Mouse (Mus musculus) adrenal gland, postnatal 4 days (tissue): ENCODE measurements around the gene Fcna. TPM values are rescaled to one million over a fixed set of nuclear protein-coding genes. Genes with fewer than 3 reads are reported as not detected.

Experiments
- DNase-seq, 2 experiments: peaks; one replicate each; pipeline ENCODE4 v3.0.0; 2021 to 2022; ENCODE audit warnings: low spot score in 2 of 2, mixed read lengths in 2 of 2
- long read RNA-seq, 2 experiments: library from polyadenylated mRNA; stranded (forward); transcript quantifications; one replicate each; pipeline ENCODE4 v2.0.0; 2021
- total RNA-seq, 2 experiments: library from RNA; stranded (reverse); gene quantifications; 2 replicates each; pipeline ENCODE4 v1.2.3; 2021

The Fcna gene
- 10 to 100 TPM; 10.2 to 14.4 TPM for total RNA-seq
- long read RNA-seq, experiment 1, transcript Fcna-201 (10 exons, 1,374 nt), result major isoform, 6 of 16 reads
- long read RNA-seq, experiment 1, partial matches to known transcripts, result 4 of 16 reads
- long read RNA-seq, experiment 1, other reads (novel, unspliced or antisense), result 6 of 16 reads
- long read RNA-seq, experiment 2, transcript Fcna-201 (10 exons, 1,374 nt), result major isoform, 11 of 15 reads
- long read RNA-seq, experiment 2, partial matches to known transcripts, result 1 of 15 reads
- long read RNA-seq, experiment 2, other reads (novel, unspliced or antisense), result 3 of 15 reads

DNA sequence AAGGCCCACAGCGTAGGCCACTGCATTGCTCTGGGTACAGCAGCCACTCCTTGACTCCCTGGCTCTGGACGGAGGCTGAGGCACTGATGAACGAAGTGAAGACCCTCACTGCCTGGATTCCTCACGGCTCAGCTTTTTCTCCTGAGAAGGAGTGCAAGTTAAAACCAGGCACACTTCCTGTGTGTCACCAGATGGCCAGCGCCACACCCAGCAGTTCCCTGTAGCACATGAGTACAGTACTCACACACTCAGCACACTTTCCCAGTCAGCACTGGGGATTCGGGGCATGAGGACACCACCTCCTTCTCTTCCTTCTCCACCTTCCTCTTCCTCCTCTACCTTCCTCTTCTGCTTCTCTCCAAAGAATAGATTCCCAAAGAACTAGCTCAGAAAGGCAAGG lies at the start of gene Fcna:
Gene Fcna (minus strand): TSS at position 220 of the 400 bp plus-strand sequence.
- no peak for DNase-seq

DNA sequence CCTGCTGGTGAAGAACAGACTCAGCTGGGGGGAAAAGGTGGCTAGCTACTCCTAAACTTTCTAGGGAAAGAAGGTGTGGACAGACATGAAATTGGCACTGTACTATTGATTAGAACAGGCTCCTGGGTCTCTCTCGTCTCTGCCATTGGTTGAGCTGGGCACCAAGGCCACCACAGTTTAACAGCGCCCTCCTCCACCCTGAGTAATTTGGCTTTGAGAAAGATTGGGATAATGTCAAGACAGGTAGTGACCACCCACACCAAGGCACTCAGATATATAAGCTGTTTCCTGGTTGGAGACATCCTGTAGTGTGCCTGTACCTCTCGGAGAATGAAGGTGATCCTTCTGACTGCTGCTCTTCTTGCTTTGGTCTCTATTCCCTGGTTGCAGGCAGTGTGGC lies 48.7 kb upstream of the Fcna start, which contains the start of gene Lcn6:
Gene Lcn6 (plus strand): TSS at position 301 of the 400 bp plus-strand sequence.
- DNase-seq, result no peak

DNA sequence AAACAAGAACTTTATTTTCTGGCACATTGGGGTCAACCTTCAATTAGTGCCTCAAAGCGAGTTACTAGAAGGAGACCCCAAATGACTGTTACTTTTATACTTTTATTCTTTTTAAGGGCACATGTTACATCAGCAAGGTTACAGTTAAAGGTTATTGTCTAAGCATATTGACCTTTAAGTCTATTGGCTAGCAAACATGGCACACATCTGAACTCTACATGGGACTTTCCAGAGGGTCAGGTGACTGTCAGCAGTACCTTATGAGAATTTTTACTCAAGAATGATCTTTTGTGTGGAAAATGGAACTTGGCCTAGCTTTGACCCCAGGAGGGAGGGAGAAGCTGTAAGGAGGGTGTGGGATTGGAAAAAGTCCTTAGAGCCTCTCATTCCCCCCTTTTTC lies 38.7 kb upstream of the Fcna start:
- no peak for DNase-seq

DNA sequence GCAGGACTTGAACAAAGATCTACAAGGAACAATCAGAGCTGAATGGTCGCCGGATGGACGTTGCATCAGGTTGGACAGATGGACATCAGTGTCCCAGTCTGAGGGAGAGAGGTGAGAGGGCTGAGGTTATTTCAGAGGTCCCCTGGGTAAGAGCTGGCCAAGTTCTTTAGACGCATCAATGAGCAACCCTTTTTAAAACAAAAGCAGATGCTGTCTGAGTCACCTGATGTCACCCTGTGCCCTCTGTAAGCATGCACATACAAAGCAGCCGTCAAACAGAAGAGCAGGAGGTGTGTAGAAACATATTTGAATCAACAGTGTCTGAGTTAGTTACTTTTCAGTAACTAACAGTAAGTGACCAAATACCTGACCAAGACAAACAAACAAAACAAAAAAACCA lies 36.3 kb upstream of the Fcna start:
- DNase-seq, result no peak

DNA sequence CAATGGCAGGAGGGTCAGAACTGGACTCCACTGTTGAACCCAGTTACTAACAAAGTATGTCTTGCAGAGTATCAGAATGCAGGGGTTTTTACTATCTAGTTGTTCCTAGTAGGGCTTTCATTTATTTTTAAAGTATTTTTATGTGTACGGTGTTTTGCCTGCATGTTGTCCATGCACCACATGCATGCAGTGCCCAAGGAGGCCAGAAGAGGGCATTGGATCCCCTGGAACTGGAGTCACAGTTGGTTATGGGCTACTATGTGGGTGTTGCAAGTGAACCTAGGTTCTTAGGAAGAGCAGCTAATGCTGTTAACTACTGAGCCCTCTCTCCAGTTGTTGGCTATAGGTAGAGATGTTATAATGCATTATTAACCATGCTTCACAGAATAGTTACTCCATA lies 35.7 kb upstream of the Fcna start:
- DNase-seq, result peak in 1 of 2 experiments; percentile 67

DNA sequence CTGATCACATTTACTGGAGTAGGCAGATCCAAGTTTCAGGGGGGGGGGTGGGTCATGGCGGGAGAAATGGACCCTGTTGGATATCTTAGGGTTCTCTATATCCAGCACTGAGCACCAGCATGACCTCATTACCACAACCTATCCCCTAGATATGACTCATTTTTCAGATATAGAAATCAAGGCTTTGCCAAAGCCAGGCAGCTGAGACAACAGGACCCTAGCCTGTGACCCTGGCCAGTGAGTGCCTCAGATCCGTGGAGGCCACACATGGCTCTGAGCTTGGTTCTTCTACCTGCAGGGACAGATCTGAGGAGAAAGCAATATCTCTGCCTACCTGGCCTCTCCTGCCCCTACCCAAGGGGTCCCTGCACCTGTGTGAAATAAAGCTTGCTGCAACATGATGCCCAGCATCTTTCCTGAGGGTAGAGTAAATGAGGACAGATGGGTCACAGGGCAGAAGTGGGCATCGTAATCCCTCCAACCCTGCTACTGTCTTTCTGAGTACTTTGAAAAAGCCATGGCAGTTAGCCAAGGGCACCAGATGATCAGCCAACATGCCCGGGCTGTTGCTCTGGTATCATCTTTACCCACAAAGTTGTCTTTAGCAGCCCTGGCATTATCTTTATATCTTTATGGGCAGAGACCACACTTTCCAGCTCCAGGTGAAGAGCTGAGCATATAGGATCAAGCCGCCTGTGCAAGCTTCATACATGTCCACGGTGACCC lies 33.6 kb upstream of the Fcna start:
- DNase-seq, result no peak

DNA sequence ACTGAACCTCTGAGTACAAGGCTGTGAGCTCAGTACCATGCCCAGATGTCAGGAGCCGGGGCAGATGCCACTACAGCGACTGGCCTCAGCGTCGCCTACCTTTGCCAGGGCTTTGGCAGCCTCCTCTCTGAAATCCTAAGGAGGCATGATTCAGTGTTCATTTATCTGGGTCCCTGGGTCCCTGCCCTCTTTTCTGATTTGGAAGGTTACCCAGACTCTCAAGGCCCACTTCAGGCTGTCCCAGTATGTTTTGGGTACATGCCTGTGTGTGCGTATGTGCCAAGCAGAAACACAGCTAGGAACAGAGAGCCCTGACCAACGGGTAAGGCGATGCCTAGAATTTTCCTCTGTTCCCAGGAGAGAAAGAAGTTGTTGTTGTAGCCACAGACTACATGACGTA lies 32.4 kb upstream of the Fcna start:
- DNase-seq, result no peak

DNA sequence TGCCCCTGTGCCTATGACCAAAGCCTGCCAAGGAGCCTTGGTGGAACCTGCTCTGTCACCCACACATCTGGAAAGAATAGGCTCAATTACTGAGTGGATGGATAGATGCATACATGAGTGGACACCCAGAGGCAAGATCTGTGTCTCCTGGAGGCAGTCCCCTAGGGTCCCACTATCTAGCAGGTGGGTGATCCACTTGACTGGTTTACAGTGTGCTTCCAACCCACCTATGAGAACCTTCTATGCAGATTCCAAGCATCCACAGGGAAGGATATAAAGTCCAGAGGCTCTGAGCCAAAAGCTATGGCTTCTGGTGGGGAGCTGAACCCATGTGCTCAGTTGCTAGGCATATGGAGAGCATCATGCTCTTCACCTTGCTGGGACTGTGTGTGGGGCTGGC lies 29.8 kb upstream of the Fcna start, which contains the start of gene Lcn5:
Gene Lcn5 (plus strand): TSS at position 301 of the 400 bp plus-strand sequence.
- no peak for DNase-seq

DNA sequence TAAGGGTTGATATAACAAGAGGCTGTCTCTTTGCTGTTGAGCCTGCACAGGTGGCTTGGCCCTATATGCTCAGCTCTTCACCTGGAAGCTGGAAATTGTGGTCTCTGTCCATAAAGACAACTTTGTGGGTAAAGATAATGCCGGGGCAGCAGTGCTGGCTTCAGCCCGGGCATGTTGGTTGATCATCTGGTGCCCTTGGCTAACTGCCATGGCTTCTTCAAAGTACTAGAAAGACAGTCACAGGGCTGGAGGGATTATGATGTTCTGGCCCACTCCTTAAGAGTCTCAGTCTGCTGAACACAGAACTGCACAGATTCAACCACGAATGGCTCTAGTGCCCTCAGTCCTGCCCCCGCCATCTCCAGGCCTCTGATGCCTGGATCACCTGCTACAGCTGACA lies 29.4 kb upstream of the Fcna start:
- no peak for DNase-seq

DNA sequence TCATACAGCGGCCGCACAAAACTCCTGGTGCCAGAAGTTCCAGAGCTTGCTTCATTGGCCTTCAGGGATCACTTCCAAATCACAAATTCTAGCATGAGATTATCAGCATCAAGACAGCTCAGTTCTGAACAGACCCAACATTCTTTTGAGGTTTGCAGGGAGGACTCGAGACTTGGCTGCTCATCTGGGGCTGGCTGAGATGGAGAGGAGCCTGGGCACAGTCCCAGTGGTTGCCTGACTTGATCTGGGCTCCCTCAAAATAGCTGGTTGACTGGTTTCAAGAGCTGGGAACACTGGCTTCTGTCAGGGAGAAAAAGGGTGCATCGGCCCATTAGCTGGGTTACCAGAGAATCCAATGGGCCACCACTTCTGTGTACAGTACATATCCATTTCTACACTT lies 28.9 kb upstream of the Fcna start:
- no peak for DNase-seq

DNA sequence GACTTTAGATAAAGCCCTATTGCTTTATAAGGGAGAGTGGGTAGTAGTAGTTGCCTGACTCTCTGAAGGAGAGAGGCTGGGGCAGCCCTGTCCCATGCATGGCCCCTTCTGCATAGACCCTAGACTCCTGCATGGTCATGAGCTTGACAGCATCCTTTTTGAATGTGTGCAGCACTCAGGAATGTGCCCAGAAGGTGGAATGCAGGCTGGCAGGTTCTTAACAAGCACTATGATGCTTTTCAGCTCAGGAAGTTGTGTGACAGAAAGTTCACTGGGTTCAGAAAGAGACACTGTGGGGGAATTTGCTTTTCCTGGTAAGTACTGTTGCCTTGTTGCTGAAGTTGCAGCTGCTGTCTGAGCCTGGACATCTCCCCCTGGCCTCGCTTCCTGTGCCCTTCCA lies 26.7 kb upstream of the Fcna start:
- DNase-seq, result no peak

DNA sequence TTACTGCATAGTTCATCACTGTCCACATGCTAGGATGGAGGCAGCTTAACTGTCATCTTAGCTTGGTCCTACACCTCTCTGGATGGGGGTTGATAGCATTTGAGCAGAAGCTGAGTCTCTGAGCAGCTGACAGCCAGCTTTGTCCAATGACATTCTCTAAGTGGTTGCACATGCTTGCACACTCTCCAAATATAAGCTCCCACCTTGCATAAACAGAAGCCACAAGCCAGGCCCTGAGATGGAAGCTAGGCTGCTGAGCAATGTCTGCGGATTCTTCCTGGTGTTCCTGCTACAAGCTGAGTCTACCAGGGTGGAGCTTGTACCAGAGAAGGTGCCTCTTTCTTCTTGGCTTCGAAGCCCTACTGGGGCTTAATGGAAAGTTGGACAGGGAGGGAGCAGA lies 25.1 kb upstream of the Fcna start, which contains the start of gene Lcn8:
Gene Lcn8 (plus strand): TSS at position 219 of the 400 bp plus-strand sequence.
- DNase-seq, result no peak

DNA sequence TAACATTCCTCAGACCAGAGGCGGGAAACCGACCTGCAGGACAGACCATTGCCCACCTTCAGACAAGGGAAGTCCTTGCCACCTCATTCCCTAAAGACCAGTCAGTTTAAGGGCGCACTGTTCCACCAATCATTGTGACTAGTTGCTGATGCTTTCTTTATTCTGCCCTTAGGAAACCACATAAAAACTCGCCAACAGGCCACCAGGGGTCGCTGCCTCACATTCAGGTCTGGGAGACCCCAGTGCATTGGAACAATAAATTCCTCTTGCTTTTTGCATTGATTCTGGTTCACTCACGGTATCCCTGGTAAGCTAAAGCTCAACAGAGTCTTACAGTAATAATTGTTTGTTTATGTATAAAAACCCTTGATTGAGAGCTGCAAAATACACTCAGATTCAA lies 12.1 kb upstream of the Fcna start:
- no peak for DNase-seq

DNA sequence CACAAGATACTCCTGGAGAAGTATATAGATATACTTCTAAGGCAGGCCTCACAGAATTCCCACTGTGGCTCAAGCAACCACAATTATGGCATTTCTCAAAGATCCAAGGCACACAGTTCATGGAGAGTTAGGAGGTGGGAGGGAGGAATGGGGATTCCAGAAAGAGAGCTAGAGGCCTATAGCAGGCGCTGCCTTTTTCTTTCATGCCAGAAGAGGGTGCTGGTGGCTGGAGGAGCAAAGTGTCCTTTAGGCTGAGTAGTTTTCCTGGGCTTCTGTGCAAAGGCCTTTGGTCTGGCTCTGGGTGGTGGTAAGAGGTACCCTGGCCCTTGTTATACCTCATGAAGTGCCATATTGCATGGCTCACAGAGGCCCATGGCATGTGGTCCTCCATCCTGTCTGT lies 6.2 kb upstream of the Fcna start:
- no peak for DNase-seq

DNA sequence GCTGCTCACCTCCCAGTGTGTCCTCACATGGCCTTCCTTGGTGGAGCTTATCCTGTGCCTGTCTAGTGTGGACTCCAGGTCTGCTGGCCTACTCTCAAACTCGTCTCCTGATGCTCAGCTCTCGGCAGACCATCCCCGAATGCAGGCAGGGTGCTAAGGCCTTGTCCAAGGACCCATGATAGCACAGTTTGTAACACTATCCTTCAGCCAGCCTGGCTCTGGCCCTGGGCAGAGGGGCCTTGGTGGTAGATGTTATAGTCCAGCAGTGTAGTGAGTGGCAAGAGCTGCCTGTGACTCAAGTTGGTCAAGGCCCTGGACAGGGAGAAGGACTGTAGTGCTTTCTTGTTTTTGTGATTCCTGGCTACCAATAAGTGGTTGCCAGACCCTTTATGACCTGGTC lies 5.8 kb upstream of the Fcna start:
- peak in 1 of 2 experiments; percentile 28 for DNase-seq

DNA sequence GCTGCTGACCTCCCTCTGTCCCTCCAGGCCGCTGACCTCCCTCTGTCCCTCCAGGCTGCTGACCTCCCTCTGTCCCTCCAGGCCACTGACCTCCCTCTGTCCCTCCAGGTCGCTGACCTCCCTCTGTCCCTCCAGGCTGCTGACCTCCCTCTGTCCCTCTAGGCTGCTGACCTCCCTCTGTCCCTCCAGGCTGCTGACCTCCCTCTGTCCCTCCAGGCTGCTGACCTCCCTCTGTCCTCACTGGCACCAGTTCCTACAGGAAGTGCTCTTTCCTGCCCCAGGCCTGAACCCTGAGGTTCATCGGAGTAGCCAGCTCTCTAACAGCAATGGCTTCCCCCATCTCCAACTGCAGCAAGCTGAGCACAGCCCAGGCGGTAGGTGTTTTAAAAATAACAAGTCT lies 908 bp upstream of the Fcna start:
- DNase-seq, result no peak

DNA sequence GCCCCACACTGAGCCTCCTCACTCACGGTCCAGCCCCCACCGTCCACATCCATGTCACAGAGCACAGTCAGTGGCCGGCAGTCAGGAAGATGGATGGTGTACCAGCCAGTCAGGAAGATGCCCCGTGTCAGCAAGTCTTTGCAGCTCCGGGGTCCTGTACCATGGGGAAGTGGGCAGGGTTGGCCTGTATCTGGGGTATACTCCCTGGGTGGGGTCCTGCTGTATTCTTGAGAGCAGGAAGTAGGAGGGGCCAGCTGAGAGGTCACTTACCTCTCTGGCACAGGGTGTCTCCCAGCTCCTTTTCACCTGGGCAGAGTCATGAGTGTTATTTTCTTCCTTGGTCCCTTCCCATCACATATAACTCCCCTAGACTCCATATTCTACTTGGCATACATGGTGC lies 1.8 kb downstream of the Fcna start:
- no peak for DNase-seq

DNA sequence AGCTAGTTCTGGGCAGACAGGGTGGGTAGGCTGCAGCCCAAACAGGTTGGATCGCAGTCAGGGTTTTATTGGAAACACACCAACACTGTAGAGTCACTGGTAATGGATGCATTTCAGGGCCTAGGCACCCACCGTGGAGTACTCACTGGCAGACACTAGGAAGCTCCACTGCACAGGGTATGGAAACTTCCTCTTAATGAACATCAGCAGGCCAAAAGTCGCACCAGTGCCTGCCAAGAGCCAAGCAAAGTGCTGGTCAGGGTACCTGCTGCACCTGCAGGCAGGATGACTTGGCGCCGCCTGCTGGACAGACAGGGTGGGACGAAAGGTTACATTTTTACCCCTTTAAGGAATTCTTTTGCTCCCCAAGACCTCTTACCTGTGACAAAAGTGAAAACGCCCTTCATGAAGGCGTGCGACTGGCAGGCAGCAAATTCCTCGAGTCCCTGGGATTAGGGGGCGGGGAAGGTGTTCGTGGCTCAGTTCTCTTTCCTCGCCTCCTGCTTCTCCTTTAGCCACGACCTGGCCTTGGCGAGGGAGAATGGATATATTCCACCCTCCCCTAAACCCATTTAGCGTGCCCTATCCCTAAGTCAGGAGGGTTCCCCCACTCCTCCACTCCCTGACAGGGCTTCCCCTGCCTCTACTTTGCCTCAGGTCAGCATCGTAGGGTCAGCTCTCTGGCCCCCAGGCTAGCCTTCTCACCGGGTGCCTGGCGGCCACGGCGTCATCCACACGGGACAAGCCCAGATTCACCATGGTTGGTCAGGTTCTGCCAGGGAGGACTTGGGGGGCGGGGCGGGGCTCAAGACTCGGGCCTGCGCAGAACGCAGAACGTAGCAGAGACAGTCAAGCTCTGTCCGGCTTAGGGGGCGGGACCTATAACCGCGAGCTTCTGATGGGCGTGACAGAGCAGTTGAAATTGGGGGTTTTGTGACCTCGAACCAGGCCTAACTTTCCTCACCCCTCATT lies 6.3 kb downstream of the Fcna start, which contains the start of gene Tmem141:
Gene Tmem141 (minus strand): TSS at position 777 of the 972 bp plus-strand sequence.
- peak; percentile 68 to 85 for DNase-seq

DNA sequence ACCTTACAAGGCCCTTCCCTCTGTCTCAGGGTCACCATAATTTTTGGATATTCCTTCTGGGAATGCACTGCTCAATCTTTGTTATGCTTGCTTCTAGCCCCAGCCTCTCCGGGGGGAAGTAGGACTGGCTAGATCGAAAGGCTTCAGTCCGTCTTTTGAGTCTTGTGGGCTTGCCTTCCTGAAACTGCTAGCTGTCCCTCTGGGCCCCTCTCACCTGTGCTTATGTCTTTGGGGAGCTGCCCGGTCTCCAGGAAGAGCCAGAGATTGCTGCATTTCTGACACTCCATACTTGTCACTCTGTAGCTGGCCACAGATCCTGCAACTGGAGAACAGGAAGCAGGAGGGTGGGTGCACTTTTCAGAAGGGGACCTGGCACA lies 7.0 kb downstream of the Fcna start:
- no peak for DNase-seq

DNA sequence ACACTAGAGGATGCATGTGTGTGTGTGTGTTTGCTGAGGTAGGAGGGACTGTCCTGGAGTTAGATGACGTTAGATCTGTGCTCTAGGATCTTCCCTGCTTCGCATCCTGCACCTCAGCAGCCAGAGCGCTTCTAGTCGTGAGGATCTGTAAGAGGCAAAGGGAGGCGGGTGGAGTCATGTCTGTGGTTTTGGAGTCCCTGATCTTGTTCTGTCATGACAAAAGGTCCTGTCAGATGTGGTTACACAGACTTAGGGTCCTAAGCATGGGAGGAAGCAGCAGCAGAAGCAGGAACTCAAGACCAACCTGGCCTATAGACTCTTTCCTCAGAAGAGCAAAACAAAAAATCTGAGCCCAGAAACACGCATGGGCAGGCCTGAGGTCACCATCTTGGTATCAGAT lies 7.4 kb downstream of the Fcna start:
- no peak for DNase-seq

DNA sequence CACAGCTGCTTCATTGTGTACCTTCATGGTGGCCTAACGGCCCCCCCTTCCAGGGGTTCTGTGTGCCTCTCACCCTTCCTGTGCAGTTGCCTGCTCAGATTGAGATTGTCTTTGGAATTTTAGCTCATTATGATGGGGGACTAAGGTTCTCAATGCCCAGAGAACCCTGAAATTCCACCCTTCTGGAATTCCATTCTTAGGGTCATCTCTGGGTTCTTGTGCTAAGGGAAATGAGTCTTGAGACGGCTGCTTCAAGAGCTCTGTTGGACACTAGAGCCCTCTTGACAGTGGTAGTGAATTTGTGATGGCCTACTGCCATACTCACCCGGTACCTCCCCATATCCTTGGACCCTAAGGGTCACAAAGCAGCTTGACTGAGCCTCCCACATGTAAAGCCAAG lies 10.3 kb downstream of the Fcna start, which contains the start of gene Ccdc183:
Gene Ccdc183 (minus strand): TSS at position 101 of the 400 bp plus-strand sequence.
- no peak for DNase-seq
